Mouse (Mus musculus): ENCODE data around the gene Sell. TPM values are rescaled to one million over a fixed set of nuclear protein-coding genes. Genes with fewer than 3 reads are reported as not detected.

Sell gene
- polyA plus RNA-seq, 2 experiments, result 0.09 to 0.21 TPM

DNA sequence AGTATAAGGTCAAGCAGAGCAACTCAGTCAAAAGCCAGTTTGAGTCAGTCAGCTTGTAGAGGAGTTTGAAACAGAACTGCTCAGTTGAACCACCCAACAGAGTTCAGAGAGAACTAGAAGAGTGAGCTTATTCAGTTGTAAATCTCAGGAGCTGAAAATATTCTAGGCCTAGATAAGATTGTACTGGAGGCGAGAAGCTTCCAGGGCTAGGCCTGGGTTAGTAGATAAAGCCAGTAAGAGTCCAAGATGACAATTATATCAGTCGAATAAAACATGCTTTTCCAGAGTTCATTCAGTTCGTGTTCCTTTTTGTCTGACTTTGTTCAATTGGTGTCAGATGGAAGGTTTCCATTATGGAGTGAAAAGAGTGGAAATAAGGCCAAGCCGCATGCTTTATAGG lies 36.1 kb upstream of the Sell start:
- Histone ChIP-seq H3K27me3 (ENCODE audit: control insufficient read depth, insufficient read depth, low read length) (no peaks in the 10 kb centered on the region), H3K4me2 (replicated peaks; ENCODE audit: low read depth, low read length, severe bottlenecking) (no peak overlapping the region), H3K9me3 (ENCODE audit: control insufficient read depth, low read length) (no peaks in the 10 kb centered on the region), H3K4me1 (ENCODE audit: control insufficient read depth, insufficient read depth, low read length) (no peaks in the 10 kb centered on the region), H3K4me3 (replicated peaks; ENCODE audit: low read length) (no peak overlapping the region), H3K9ac (ENCODE audit: low read depth, low read length, severe bottlenecking) (no peak overlapping the region), H3K36me3 (ENCODE audit: control insufficient read depth, insufficient read depth, low read length) (no peaks in the 10 kb centered on the region), H3K27ac (replicated peaks; ENCODE audit: low read depth, low read length) (no peak overlapping the region)
- WGBS, result 80% methylated on average over 4 of the region's 4 CpGs
- TF ChIP-seq POLR2A (IDR thresholded peaks at IDR 0.05; ENCODE audit: borderline replicate concordance, extremely low read depth, insufficient read depth, insufficient read length), result no peak
- ATAC-seq (ENCODE audit: low FRiP score, low read depth), result no peak
- DNase-seq (ENCODE audit: low spot score), result no peak

DNA sequence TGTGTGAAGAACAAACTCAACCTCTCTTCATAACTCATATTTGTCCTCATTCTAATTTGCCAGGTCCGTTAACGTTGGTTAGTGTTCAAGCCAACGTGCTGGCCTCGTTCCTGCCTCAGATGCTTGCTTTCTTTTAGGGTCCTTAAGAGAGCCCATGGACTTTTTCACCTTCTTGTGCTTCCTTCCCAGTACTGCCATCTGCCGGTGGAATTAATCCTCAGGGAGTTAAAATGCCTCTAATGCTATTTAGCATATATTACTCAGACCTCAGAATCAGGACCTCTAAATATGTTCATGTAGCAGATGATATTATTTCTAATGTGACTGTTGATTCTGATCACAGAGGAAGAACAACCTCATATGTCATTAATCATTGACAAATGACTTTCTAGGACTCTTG lies 34.4 kb upstream of the Sell start:
- 49% methylated on average over 5 of the region's 5 CpGs for WGBS
- Histone ChIP-seq H3K4me1 (ENCODE audit: control insufficient read depth, insufficient read depth, low read length) (no peaks in the 10 kb centered on the region), H3K27ac (replicated peaks; ENCODE audit: low read depth, low read length) (no peak overlapping the region), H3K4me3 (replicated peaks; ENCODE audit: low read length) (no peak overlapping the region), H3K9me3 (ENCODE audit: control insufficient read depth, low read length) (no peaks in the 10 kb centered on the region), H3K4me2 (replicated peaks; ENCODE audit: low read depth, low read length, severe bottlenecking) (no peak overlapping the region), H3K27me3 (ENCODE audit: control insufficient read depth, insufficient read depth, low read length) (no peaks in the 10 kb centered on the region), H3K36me3 (ENCODE audit: control insufficient read depth, insufficient read depth, low read length) (no peaks in the 10 kb centered on the region), H3K9ac (ENCODE audit: low read depth, low read length, severe bottlenecking) (no peak overlapping the region)
- TF ChIP-seq POLR2A (IDR thresholded peaks at IDR 0.05; ENCODE audit: borderline replicate concordance, extremely low read depth, insufficient read depth, insufficient read length), result no peak
- ATAC-seq (ENCODE audit: low FRiP score, low read depth) (no peak), DNase-seq (ENCODE audit: low spot score) (no peak)

DNA sequence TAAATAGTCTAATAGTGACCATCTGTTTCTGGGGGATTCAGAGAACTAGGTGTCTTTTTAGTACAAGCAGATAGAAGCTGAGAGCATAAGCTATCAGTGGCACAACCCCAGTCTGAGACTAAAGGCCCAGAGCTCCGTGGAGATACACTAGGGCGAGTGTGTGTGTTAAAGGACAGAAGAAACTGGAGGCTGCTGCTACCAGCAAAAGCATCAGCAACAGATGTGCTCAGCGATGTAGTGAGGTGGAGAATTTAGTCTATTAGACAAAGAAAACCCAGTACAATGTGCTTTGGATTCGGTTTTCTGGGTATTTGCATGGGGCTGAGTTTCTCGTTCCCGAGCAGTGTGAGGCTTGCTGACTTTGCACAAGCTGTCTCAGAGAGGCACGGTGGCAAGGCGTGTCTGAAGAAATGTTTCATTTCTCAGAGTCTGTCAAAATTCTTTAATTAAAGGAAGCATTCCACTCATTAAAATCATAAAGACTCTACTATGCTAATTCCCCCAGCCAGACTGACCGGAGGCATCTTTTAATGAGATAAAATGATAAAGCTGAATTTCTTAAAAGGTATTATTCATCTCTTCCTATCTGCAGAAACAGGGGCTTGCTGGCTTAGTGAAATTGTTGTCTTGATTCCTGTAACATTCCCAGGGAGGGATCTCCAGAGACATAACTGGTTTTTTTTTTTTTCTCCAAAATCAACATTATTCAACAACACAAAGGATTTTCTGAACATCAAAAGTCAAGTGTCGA lies 21.2 kb upstream of the Sell start:
- H3K9ac ChIP-seq (ENCODE audit: low read depth, low read length, severe bottlenecking), result no peak overlapping the region
- DNase-seq (ENCODE audit: low spot score), result no peak
- H3K4me2 ChIP-seq (replicated peaks; ENCODE audit: low read depth, low read length, severe bottlenecking), result no peak overlapping the region
- 72% methylated on average over 10 of the region's 10 CpGs for WGBS
- no peaks in the 10 kb centered on the region for H3K4me1 ChIP-seq (ENCODE audit: control insufficient read depth, insufficient read depth, low read length)
- no peak for ATAC-seq (ENCODE audit: low FRiP score, low read depth)
- no peak overlapping the region for H3K27ac ChIP-seq (replicated peaks; ENCODE audit: low read depth, low read length)
- H3K36me3 ChIP-seq (ENCODE audit: control insufficient read depth, insufficient read depth, low read length), result no peaks in the 10 kb centered on the region
- H3K27me3 ChIP-seq (ENCODE audit: control insufficient read depth, insufficient read depth, low read length), result no peaks in the 10 kb centered on the region
- no peak overlapping the region for H3K4me3 ChIP-seq (replicated peaks; ENCODE audit: low read length)
- TF ChIP-seq POLR2A (IDR thresholded peaks at IDR 0.05; ENCODE audit: borderline replicate concordance, extremely low read depth, insufficient read depth, insufficient read length), result no peak
- no peaks in the 10 kb centered on the region for H3K9me3 ChIP-seq (ENCODE audit: control insufficient read depth, low read length)

DNA sequence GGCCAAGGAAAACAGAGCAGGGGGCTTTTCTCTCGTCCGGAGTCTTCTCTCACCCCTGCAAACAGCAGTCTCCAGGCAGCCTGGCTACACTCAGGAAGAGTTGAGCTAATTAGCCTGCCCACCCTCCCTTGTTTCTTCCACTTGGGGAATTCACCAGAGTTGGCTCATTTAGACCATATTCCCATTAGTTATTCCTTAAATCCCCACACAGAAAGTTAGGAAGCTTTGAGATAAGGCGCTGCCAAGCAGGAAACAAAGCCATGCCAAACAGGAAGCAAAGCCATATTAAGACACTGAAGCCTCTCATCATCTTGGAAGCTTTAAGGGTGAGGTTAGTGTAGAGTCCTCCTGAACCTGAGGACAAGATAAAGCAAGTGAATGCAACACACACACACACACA lies 18.2 kb upstream of the Sell start:
- Histone ChIP-seq H3K36me3 (ENCODE audit: control insufficient read depth, insufficient read depth, low read length) (no peaks in the 10 kb centered on the region), H3K4me3 (replicated peaks; ENCODE audit: low read length) (no peak overlapping the region), H3K27ac (replicated peaks; ENCODE audit: low read depth, low read length) (no peak overlapping the region), H3K4me2 (replicated peaks; ENCODE audit: low read depth, low read length, severe bottlenecking) (no peak overlapping the region), H3K9ac (ENCODE audit: low read depth, low read length, severe bottlenecking) (no peak overlapping the region), H3K4me1 (ENCODE audit: control insufficient read depth, insufficient read depth, low read length) (no peaks in the 10 kb centered on the region), H3K9me3 (ENCODE audit: control insufficient read depth, low read length) (no peaks in the 10 kb centered on the region), H3K27me3 (ENCODE audit: control insufficient read depth, insufficient read depth, low read length) (no peaks in the 10 kb centered on the region)
- TF ChIP-seq POLR2A (IDR thresholded peaks at IDR 0.05; ENCODE audit: borderline replicate concordance, extremely low read depth, insufficient read depth, insufficient read length), result no peak
- no peak for ATAC-seq (ENCODE audit: low FRiP score, low read depth)
- WGBS, result 54% methylated on average over 3 of the region's 3 CpGs
- DNase-seq (ENCODE audit: low spot score), result no peak

DNA sequence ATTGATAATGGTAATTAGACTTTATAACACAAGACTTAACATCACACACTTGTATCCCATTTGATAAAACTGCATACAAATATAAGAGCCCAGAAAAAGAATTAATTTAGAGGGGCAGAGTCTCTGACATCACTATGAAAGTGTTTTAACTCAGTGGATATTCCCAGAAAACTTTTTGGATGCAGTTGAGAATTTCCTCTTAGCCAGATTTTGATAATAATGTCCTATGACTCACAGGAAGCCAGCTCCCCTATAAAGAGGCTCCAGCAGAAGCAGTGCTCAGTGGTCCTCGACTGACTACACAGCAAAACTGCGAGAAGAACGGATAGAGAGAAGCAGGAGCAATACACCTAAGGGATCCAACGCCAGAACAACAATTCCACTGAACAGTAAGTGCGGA lies 13.8 kb upstream of the Sell start, which contains the start of gene Sele:
Gene Sele (plus strand): TSS at position 301 of the 400 bp plus-strand sequence.
- Histone ChIP-seq H3K4me1 (ENCODE audit: control insufficient read depth, insufficient read depth, low read length) (no peaks in the 10 kb centered on the region), H3K9me3 (ENCODE audit: control insufficient read depth, low read length) (no peaks in the 10 kb centered on the region), H3K27me3 (ENCODE audit: control insufficient read depth, insufficient read depth, low read length) (no peaks in the 10 kb centered on the region), H3K4me3 (replicated peaks; ENCODE audit: low read length) (no peak within 1 kb of the TSS), H3K4me2 (replicated peaks; ENCODE audit: low read depth, low read length, severe bottlenecking) (no peak within 1 kb of the TSS), H3K36me3 (ENCODE audit: control insufficient read depth, insufficient read depth, low read length) (no peaks in the 10 kb centered on the region), H3K27ac (replicated peaks; ENCODE audit: low read depth, low read length) (no peak within 1 kb of the TSS), H3K9ac (ENCODE audit: low read depth, low read length, severe bottlenecking) (no peak within 1 kb of the TSS)
- WGBS, result 76% methylated on average over 5 of the region's 5 CpGs
- DNase-seq (ENCODE audit: low spot score), result no peak
- ATAC-seq (ENCODE audit: low FRiP score, low read depth), result no peak
- no peak for TF ChIP-seq POLR2A (IDR thresholded peaks at IDR 0.05; ENCODE audit: borderline replicate concordance, extremely low read depth, insufficient read depth, insufficient read length)
